In genomic region chr11:118324541-118324940, GRCm38 (mm10) we compare ENCODE assay signal across 17 mouse cellular contexts. TPM values are rescaled to one million over a fixed set of nuclear protein-coding genes. Genes with fewer than 3 reads are reported as not detected.
DNase-seq lines count a peak whose midpoint lies in the region; ATAC-seq and TF ChIP-seq lines count a peak whose summit lies in the region.
"Had no signal": no experiment of that assay in that cellular context is flagged by ENCODE, and none has a peak within 500 bp of the region (broad histone marks: within the 10 kb centered on the region; RNA-seq: fewer than 3 reads in every experiment).

No protein-coding gene starts in this region.

- peaks cover 48% of the 10 kb centered on the region for H3K36me3 ChIP-seq in C2C12 (ENCODE audit: control insufficient read depth, insufficient read depth)
- H3K36me3 ChIP-seq in embryonic facial prominence, embryonic 15.5 days = peaks cover 7% of the 10 kb centered on the region; the same call in 1 of the 2 replicates

- H3K4me2 ChIP-seq in embryonic facial prominence, embryonic 15.5 days (replicated peaks) = no peak overlapping the region

- H3K9me3 ChIP-seq in embryonic facial prominence, embryonic 15.5 days (replicated peaks) = no peaks in the 10 kb centered on the region

- H3K79me3 ChIP-seq in C2C12 (ENCODE audit: low read depth) = peaks cover 61% of the 10 kb centered on the region

- H3ac ChIP-seq in C2C12 (ENCODE audit: control insufficient read depth, insufficient read length, low read depth) = no peak overlapping the region

- H3K4me1 ChIP-seq in embryonic facial prominence, embryonic 15.5 days = peaks cover 69% of the 10 kb centered on the region

- H3K27ac ChIP-seq in gastrocnemius, adult 2 months = peak overlapping the region; percentile 67
- peak overlapping the region; percentile 79 for H3K27ac ChIP-seq in embryonic facial prominence, embryonic 15.5 days (replicated peaks)
- H3K27ac ChIP-seq: left cerebral cortex, adult 2 months had no signal

- no peak for TF ChIP-seq CTCF in gastrocnemius, adult 2 months (IDR thresholded peaks at IDR 0.05)
- no peak for TF ChIP-seq CTCF in C2C12 (IDR thresholded peaks at IDR 0.05; ENCODE audit: control insufficient read depth, insufficient read depth, insufficient read length)

- no peak overlapping the region for H3K4me3 ChIP-seq in gastrocnemius, adult 2 months
- H3K4me3 ChIP-seq in C2C12 (ENCODE audit: insufficient read depth, poor library complexity, severe bottlenecking) = no peak overlapping the region
- no peak overlapping the region for H3K4me3 ChIP-seq in embryonic facial prominence, embryonic 15.5 days (replicated peaks)
- H3K4me3 ChIP-seq: left cerebral cortex, adult 2 months had no signal

- intact Hi-C loops in gastrocnemius, adult 2 months (cut with DNase I) = no loop called here
- intact Hi-C loops in heart, postnatal 25 days (cut with DNase I) = no loop called here

- WGBS in embryonic facial prominence, embryonic 15.5 days = 29% methylated on average over 5 of the region's 5 CpGs

- peak; percentile 66; the same call in 1 of the 2 replicates for ATAC-seq in embryonic facial prominence, embryonic 15.5 days (ENCODE audit: insufficient number of reproducible peaks, low FRiP score, low TSS enrichment, low read depth)
- no peak for ATAC-seq in activated CD4-positive, CD25-positive, alpha-beta regulatory T cell, adult 4 months
- ATAC-seq: lung, postnatal 0 days had no signal

- no peaks in the 10 kb centered on the region for H3K27me3 ChIP-seq in C2C12 (ENCODE audit: control insufficient read depth, insufficient read depth, insufficient read length)
- no peaks in the 10 kb centered on the region for H3K27me3 ChIP-seq in embryonic facial prominence, embryonic 15.5 days

- peak; percentile 62 for DNase-seq in gastrocnemius, adult 2 months
- DNase-seq in gastrocnemius, adult 8-10 months (ENCODE audit: low spot score in 2 of 2) = no peak
- DNase-seq in heart, postnatal 25 days (ENCODE audit: low spot score) = peak; percentile 49
- DNase-seq in right cerebral cortex, postnatal 25 days = no peak
- no peak for DNase-seq in urinary bladder, postnatal 25 days (ENCODE audit: low spot score)
- DNase-seq: adrenal gland, adult 8-10 months; kidney, adult 2 months; right cerebral cortex, adult 18-20 months had no signal

- H3K79me2 ChIP-seq in C2C12 (ENCODE audit: control insufficient read depth, insufficient read depth) = peaks cover 91% of the 10 kb centered on the region

- no peak overlapping the region for H3K9ac ChIP-seq in embryonic facial prominence, embryonic 15.5 days

TF ChIP-seq in C2C12, 6 proteins besides CTCF, POLR2A, EP300 and RAD21:
- TF ChIP-seq FOSL1 (IDR thresholded peaks at IDR 0.05; ENCODE audit: insufficient read depth, low read length, poor library complexity, severe bottlenecking) (no peak), MYOD1 (IDR thresholded peaks at IDR 0.05; ENCODE audit: control insufficient read depth, insufficient read length, low read depth) (peak; percentile 43)

RNA-seq across cellular contexts. Expression of gene Cep295nl, which starts 17.8 kb away (rescaled TPM):
- total RNA-seq in gastrocnemius, adult 2 months (2021) = 1 to 10 TPM; 1.0 to 1.1 TPM
- 1 to 10 TPM in 1 of 4 experiments, under 1 TPM in 3; 0.41 to 1.0 (median 0.94) TPM for total RNA-seq in gastrocnemius, adult 8-10 months (2022)
- 1.4 TPM for polyA plus RNA-seq in C2C12 (2012; fragmentation: generic; extraction: Trizol)
- polyA plus RNA-seq in embryonic facial prominence, embryonic 15.5 days (2015; fragmentation: Nextera tagmentation; extraction: Ambion mirVana) = 0.59 and 0.64 TPM in 2 replicates
- 1 to 10 TPM in 1 of 2 experiments, under 1 TPM in 1; 0.84 to 1.1 TPM for total RNA-seq in heart, postnatal 25 days (2021)
- polyA plus RNA-seq in activated CD4-positive, CD25-positive, alpha-beta regulatory T cell, adult 4 months (2017; shearing (Covaris generic)) = under 1 TPM; 0.24 to 0.45 TPM
- total RNA-seq: common myeloid progenitor, adult 5-6 weeks; granulocyte monocyte progenitor cell, adult 5-6 weeks; MEL had no signal
- polyA plus RNA-seq: stomach, embryonic 14.5 days had no signal

RNA-seq across cellular contexts. Expression of gene Timp2, which starts 31.0 kb away (rescaled TPM):
- 100 to 1,000 TPM in 1 of 2 experiments, 10 to 100 TPM in 1; 70.1 to 115 TPM for total RNA-seq in gastrocnemius, adult 2 months (2021)
- total RNA-seq in gastrocnemius, adult 8-10 months (2022) = 10 to 100 TPM; 41.0 to 82.5 (median 52.4) TPM
- polyA plus RNA-seq in C2C12 (2012; fragmentation: generic; extraction: Trizol) = 372 TPM
- 163 and 170 TPM in 2 replicates for polyA plus RNA-seq in embryonic facial prominence, embryonic 15.5 days (2015; fragmentation: Nextera tagmentation; extraction: Ambion mirVana)
- total RNA-seq in heart, postnatal 25 days (2021) = 100 to 1,000 TPM; 121 to 138 TPM
- polyA plus RNA-seq in activated CD4-positive, CD25-positive, alpha-beta regulatory T cell, adult 4 months (2017; shearing (Covaris generic)) = 10 to 100 TPM; 10.2 to 11.2 TPM
- total RNA-seq: MEL had no signal

RNA-seq across cellular contexts. Expression of gene Usp36, which starts 34.5 kb away (rescaled TPM):
- total RNA-seq in gastrocnemius, adult 2 months (2021) = 10 to 100 TPM; 15.7 to 17.4 TPM
- 10 to 100 TPM; 13.1 to 16.7 (median 14.8) TPM for total RNA-seq in gastrocnemius, adult 8-10 months (2022)
- polyA plus RNA-seq in C2C12 (2012; fragmentation: generic; extraction: Trizol) = 14.8 TPM
- 23.2 and 25.4 TPM in 2 replicates for polyA plus RNA-seq in embryonic facial prominence, embryonic 15.5 days (2015; fragmentation: Nextera tagmentation; extraction: Ambion mirVana)
- total RNA-seq in heart, postnatal 25 days (2021) = 10 to 100 TPM; 12.0 to 14.5 TPM
- polyA plus RNA-seq in activated CD4-positive, CD25-positive, alpha-beta regulatory T cell, adult 4 months (2017; shearing (Covaris generic)) = 10 to 100 TPM; 15.6 to 15.8 TPM

Comparison
In these comparisons a context has a peak if more than half of its experiments do, and no peak if none do; other contexts are left out.
1. DNase-seq: peak in gastrocnemius, adult 2 months (single experiment) and heart, postnatal 25 days (single experiment); none in gastrocnemius, adult 8-10 months (0 of 2), right cerebral cortex, postnatal 25 days (single experiment) and urinary bladder, postnatal 25 days (single experiment).